Mouse (Mus musculus) CD4-positive, CD25-positive, alpha-beta regulatory T cell, adult 2 months (primary cell): ENCODE data around the gene Sfi1.
"Not testable (repeated sequence)": the region's sequence is repeated elsewhere in the genome, so short reads cannot be mapped to it uniquely, and the experiment has no call there.

Experiments
- DNase-seq: peaks from one replicate; pipeline ENCODE4 v3.0.0-alpha.2; 2012; ENCODE audit warnings: low read depth, low spot score

Sfi1 gene

GRCm38 (mm10) chr11:3145359-3146165 is 47.7 kb downstream of the Sfi1 start:
- DNase-seq, result peak; percentile 22

GRCm38 (mm10) chr11:3143984-3144383 is 49.3 kb downstream of the Sfi1 start:
- not testable (repeated sequence) for DNase-seq

GRCm38 (mm10) chr11:3142413-3142812 is 50.9 kb downstream of the Sfi1 start:
- not testable (repeated sequence) for DNase-seq

GRCm38 (mm10) chr11:3140967-3141535 is 52.2 kb downstream of the Sfi1 start:
- DNase-seq, result not testable (repeated sequence)

GRCm38 (mm10) chr11:3138323-3138722 is 54.9 kb downstream of the Sfi1 start:
- not testable (repeated sequence) for DNase-seq

GRCm38 (mm10) chr11:3137279-3137678 is 56.0 kb downstream of the Sfi1 start:
- DNase-seq, result peak; percentile 36

GRCm38 (mm10) chr11:3135956-3136355 is 57.3 kb downstream of the Sfi1 start:
- not testable (repeated sequence) for DNase-seq

- not testable (repeated sequence) for DNase-seq
Observed at GRCm38 (mm10) chr11:3135391-3135790, 57.9 kb downstream of the Sfi1 start.

GRCm38 (mm10) chr11:3133360-3133759 is 59.9 kb downstream of the Sfi1 start:
- DNase-seq, result not testable (repeated sequence)

GRCm38 (mm10) chr11:3132957-3133356 is 60.3 kb downstream of the Sfi1 start:
- DNase-seq, result not testable (repeated sequence)

GRCm38 (mm10) chr11:3132001-3132400 is 61.3 kb downstream of the Sfi1 start:
- DNase-seq, result peak; percentile 33

- not testable (repeated sequence) for DNase-seq
Observed at GRCm38 (mm10) chr11:3129852-3130251, 63.4 kb downstream of the Sfi1 start.

GRCm38 (mm10) chr11:3129276-3129675 is 64.0 kb downstream of the Sfi1 start:
- DNase-seq, result not testable (repeated sequence)

- DNase-seq, result peak; percentile 48
Observed at GRCm38 (mm10) chr11:3127303-3127795, 65.9 kb downstream of the Sfi1 start.

- not testable (repeated sequence) for DNase-seq
Observed at GRCm38 (mm10) chr11:3126478-3127302, 66.6 kb downstream of the Sfi1 start.

GRCm38 (mm10) chr11:3125922-3126321 is 67.3 kb downstream of the Sfi1 start:
- DNase-seq, result not testable (repeated sequence)

- peak; percentile 63 for DNase-seq
Observed at GRCm38 (mm10) chr11:3124932-3125810, 68.1 kb downstream of the Sfi1 start.

GRCm38 (mm10) chr11:3114403-3114802 is 78.9 kb downstream of the Sfi1 start:
- DNase-seq, result no peak

- DNase-seq, result peak; percentile 30
Observed at GRCm38 (mm10) chr11:3106154-3106553, 87.1 kb downstream of the Sfi1 start.

- DNase-seq, result peak; percentile 85
Observed at GRCm38 (mm10) chr11:3105261-3105731, 88.0 kb downstream of the Sfi1 start.
